Mouse (Mus musculus) olfactory bulb, adult 2 months (tissue): ENCODE results near the gene Frmd4a. TPM values are rescaled to one million over a fixed set of nuclear protein-coding genes. Genes with fewer than 3 reads are reported as not detected.
"Not testable (repeated sequence)": the region's sequence is repeated elsewhere in the genome, so short reads cannot be mapped to it uniquely, and the experiment has no call there.

Experiments
- H3K27ac ChIP-seq: fragments of 200-500 bp; 2 replicates; pipeline ENCODE4 v1.5.1; 2012; ENCODE audit warnings: low read depth, low read length; ENCODE audit not compliant: insufficient read depth
- H3K4me1 ChIP-seq: fragments of 200-500 bp; 2 replicates; pipeline ENCODE4 v1.6.1; 2012; ENCODE audit warnings: low read length; ENCODE audit not compliant: control insufficient read depth, insufficient read depth
- H3K4me3 ChIP-seq: fragments of 200-500 bp; 2 replicates; pipeline ENCODE4 v1.5.1; 2012; ENCODE audit warnings: mild to moderate bottlenecking, low read depth, low read length, moderate library complexity; ENCODE audit not compliant: insufficient read depth
- CTCF ChIP-seq: fragments of 200-500 bp; IDR thresholded peaks from 2 replicates; pipeline ENCODE4 v1.5.1; 2012; ENCODE audit warnings: low read depth, mild to moderate bottlenecking, low read length, moderate library complexity; ENCODE audit not compliant: insufficient read depth
- POLR2A ChIP-seq: fragments of 200-500 bp; IDR thresholded peaks from 2 replicates; pipeline ENCODE4 v1.6.1; 2012; ENCODE audit warnings: mild to moderate bottlenecking, low read depth, low read length, moderate library complexity; ENCODE audit not compliant: insufficient read depth
- WGBS: fragments of 180-500 bp; shearing (Covaris S2); methylation state at CpG from one replicate; pipeline ENCODE4 v1.1.7; 2018; 5-methylcytosine and 5-hydroxymethylcytosine counted together
- polyA plus RNA-seq: library from polyadenylated mRNA; stranded (reverse); fragments of >200 nt; gene quantifications from 2 replicates; pipeline ENCODE4 v1.2.4, GENCODE M21; 2012; ENCODE audit warnings: low replicate concordance; ENCODE audit not compliant: missing spikeins, insufficient read depth, insufficient read length

The Frmd4a gene
- polyA plus RNA-seq, 1 experiment, result not detected

DNA sequence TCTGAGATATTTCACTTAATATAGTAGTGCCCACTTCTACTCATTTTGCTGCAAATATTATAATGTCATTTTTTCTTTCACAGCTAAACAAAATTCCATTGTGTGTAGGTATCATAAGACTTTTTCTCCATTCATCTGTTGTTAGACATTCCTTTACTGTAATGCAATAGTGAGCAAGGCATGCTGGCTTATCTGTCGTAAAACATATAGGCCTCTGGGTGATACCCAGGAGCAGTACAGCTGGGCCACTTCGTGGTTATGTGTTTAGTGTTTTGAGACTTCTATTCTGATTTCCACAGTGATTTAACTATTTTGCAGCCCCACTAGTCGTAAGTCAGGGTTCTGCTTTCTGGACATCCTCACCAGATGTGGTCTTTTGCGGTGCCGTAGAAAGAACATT, 236.6 kb downstream of the Frmd4a start:
- Histone ChIP-seq H3K4me1 (peaks cover 8% of the 10 kb centered on the region; the same call in 1 of the 2 replicates), H3K27ac (no peak overlapping the region), H3K4me3 (no peak overlapping the region)
- WGBS, result 81% methylated on average over 5 of the region's 5 CpGs
- TF ChIP-seq POLR2A (no peak), CTCF (no peak)

DNA sequence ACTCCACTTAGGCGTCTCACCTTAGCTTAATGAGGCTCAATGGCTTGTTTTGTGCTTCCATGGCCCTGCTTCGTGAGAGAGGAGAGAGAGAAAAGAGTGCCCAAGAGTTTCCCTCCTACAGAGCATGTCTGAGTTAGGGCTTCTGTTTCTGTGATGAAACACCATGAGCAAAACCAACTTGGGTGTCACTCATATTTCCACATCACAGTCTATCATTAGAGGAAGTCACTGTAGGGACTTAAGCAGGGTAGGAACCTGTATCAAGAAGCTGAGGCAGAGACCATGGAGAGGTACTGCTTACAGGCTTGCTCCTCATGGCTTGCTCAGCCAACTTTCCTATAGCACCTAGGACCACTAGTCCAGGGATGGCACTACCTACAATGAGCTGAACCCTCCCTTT, 238.7 kb downstream of the Frmd4a start:
- 90% methylated on average over 2 of the region's 2 CpGs for WGBS
- H3K4me3 ChIP-seq, result no peak overlapping the region
- H3K4me1 ChIP-seq, result peaks cover 4% of the 10 kb centered on the region; the same call in 1 of the 2 replicates
- no peak overlapping the region for H3K27ac ChIP-seq
- no peak for TF ChIP-seq CTCF
- TF ChIP-seq POLR2A, result no peak

DNA sequence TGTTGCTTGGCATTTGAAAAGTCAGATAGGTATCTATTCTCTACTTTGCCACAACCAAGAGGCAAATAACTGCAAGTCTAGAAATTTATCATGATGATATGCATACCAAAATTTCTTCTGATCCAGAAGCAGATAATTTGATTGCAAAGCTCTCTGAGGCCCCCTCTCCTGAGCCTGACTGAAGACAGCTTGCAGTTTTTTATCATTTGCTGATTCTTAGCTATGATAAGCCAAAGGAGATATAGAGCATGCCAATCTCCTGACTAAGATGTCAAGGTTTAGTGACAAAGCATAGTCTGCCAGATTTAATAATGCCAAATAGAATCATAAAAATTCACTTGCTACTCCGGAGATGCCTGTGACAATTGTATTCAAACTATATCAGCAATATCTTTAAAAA, 240.1 kb downstream of the Frmd4a start:
- peaks cover 2% of the 10 kb centered on the region; the same call in 1 of the 2 replicates for H3K4me1 ChIP-seq
- 94% methylated on average over 1 of the region's 1 CpGs for WGBS
- no peak for TF ChIP-seq CTCF
- no peak for TF ChIP-seq POLR2A
- no peak overlapping the region for H3K4me3 ChIP-seq
- H3K27ac ChIP-seq, result no peak overlapping the region

DNA sequence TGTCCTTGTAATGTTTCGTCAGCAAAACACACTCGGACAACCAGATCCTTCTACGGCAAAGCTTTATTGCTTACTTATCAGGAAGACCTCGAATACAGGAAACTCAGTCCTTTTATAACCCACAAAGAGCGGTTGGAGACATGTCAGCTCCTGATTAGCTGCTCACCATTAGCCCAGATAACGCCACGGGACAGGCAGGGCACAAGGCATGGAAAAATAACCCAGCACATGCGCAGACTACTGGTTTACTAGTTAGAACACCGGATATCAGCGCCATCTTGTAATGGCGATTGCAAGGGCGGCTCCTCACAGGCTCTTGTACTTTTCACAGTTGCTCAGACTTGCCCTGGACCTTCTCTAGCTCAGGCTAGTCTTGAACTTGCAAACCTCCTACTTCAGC, 241.3 kb downstream of the Frmd4a start:
- WGBS, result 97% methylated on average over 12 of the region's 12 CpGs
- H3K27ac ChIP-seq, H3K4me1 ChIP-seq, H3K4me3 ChIP-seq: not testable (repeated sequence)

DNA sequence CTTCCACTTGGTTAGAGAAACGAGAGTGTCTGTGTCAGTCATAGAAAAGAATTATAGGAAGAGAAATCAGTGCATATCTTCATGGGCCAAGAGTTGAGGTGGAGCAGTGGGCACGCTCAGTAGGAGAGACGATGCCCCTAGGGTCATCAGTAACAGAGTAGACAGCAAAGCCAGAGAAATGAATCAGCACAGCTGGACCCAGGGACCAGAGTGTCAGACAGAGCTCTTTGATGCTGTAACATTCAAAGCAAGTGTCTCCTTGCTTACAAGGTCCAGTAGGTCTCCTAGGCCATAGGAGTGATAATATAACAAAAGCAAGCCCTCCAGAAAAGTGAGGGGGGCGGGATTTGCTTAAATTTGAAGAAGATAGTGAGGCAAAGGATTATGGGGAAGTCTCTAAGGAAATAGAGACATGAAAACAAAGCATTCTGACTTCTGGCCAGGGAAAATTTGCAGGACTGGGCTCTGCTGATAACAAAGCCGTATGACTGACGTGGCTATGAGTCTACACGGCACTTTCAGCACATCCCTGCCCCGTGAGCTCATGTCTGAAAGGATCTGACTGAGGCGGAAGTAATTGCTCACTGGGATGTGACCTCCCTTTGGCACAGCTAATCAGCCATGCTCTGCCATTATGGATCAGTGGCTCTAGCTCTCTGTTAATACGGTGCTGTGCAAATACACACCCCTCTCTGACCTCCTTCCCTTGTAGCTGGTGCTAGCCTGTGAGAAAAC, 243.0 kb downstream of the Frmd4a start:
- TF ChIP-seq CTCF (no peak), POLR2A (no peak)
- WGBS, result 60% methylated on average over 10 of the region's 10 CpGs
- Histone ChIP-seq H3K4me1 (no peaks in the 10 kb centered on the region), H3K27ac (no peak overlapping the region), H3K4me3 (no peak overlapping the region)

DNA sequence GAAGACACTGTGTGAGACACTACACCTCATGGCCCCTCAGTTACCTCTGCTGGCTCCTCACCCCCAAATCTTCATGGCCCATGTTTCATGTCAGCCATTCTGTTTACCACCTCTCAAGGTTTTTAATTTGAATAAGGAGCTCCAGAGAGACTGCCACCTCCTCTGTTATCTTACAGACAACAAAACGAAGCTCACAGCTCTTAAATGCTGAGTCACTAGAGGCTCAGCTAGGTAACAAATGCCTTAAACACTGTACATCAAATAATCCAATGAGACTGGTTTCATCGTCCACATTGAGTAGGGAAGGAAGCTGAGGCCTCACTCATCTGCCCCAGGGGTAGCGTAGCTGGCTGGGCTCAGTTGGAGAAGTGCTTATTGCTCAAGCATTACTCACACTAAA, 245.2 kb downstream of the Frmd4a start:
- WGBS, result 78% methylated on average over 3 of the region's 3 CpGs
- H3K4me1 ChIP-seq, result no peaks in the 10 kb centered on the region
- H3K27ac ChIP-seq, result no peak overlapping the region
- TF ChIP-seq CTCF (no peak), POLR2A (no peak)
- H3K4me3 ChIP-seq, result no peak overlapping the region

DNA sequence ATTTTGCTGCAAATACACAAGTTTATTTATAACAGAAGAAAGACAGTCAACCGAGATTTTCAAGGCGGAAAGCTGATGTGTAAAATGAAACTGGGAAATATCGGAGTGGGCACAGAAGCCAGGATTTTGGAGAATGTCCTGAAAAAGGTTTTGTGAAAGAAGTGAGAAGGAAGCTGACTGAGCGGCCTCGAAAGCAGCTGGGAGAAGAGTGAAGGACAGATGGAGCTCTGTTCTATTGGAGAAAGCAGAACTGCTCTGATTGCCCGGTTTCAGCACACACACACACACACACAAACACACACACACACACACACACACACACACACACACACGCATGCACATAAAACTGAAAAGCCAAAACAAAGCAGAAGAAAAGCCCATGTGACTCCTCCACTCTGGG, 249.9 kb downstream of the Frmd4a start:
- 68% methylated on average over 7 of the region's 7 CpGs for WGBS
- TF ChIP-seq CTCF, result no peak
- no peak for TF ChIP-seq POLR2A
- H3K4me1 ChIP-seq, result no peaks in the 10 kb centered on the region
- H3K27ac ChIP-seq, result no peak overlapping the region
- no peak overlapping the region for H3K4me3 ChIP-seq

DNA sequence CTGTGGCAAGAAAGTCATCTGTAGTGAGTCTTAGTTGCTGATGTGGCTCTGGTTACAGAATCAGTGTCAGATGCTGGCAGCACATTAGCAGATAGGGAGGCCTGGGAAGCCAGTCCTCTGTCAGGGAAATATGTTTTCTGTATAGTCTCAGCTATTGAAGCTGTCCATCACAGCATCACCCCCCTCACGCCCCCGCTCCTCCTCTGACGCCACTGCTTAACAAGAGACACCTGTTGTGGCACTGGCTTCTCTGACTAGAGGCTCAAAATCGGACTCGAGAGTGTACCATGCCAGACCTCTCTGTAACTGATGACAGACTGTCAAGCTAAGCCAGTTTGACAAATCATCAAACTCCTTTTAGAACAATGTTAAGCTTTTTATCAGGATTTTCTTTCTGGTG, 265.3 kb downstream of the Frmd4a start:
- H3K4me3 ChIP-seq, result no peak overlapping the region
- WGBS, result 79% methylated on average over 5 of the region's 5 CpGs
- peaks cover 10% of the 10 kb centered on the region for H3K4me1 ChIP-seq
- H3K27ac ChIP-seq, result no peak overlapping the region
- TF ChIP-seq POLR2A, result no peak
- no peak for TF ChIP-seq CTCF

DNA sequence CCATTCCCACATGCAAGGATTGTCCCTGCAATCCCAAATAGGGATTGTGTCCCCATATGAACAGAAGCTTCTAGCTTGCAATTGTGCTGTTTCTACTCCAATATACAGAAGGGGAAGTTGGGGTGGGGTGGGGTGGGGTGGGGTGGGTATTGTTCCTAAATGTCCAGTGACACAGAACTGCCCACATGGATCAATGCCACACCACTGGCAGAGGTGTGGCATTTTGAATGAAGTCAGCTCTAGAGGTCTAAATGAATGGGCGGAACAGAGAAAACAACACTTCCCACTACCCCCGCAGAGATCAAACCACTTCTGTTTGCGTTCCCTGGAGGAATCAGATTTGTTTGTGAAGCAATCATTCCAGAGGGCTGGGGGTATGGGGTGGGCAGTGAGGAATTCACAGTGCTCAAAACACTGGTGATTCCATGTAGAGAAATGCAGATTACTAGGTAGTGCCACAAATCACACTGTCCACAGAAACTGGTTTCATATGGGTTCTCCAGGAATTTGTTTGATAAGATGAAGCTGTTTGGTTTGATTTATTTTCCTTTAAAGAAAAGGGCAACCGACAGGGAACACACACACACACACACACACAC, 268.3 kb downstream of the Frmd4a start:
- Histone ChIP-seq H3K4me3 (no peak overlapping the region), H3K4me1 (peaks cover 10% of the 10 kb centered on the region), H3K27ac (no peak overlapping the region)
- 48% methylated on average over 4 of the region's 4 CpGs for WGBS
- no peak for TF ChIP-seq CTCF
- no peak for TF ChIP-seq POLR2A
